In genomic region chr2:27504113-27504885, GRCm38 (mm10) we compare ENCODE assay signal across 9 mouse cellular contexts. TPM values are rescaled to one million over a fixed set of nuclear protein-coding genes. Genes with fewer than 3 reads are reported as not detected.
DNase-seq lines count a peak whose midpoint lies in the region; ATAC-seq lines count a peak whose summit lies in the region.
"Had no signal": no experiment of that assay in that cellular context is flagged by ENCODE, and none has a peak within 500 bp of the region (broad histone marks: within the 10 kb centered on the region; RNA-seq: fewer than 3 reads in every experiment).

No protein-coding gene starts in this region.

- DNase-seq in forebrain, embryonic 10.5 days (ENCODE audit: extremely low spot score, low spot score), result no peak
- no peak for DNase-seq in forebrain, embryonic 14.5 days (ENCODE audit: low spot score)
- DNase-seq in heart, adult 11 months, result peak; percentile 97
- DNase-seq in layer of hippocampus, adult 9-10 months (ENCODE audit: low spot score), result no peak
- DNase-seq in urinary bladder, postnatal 36 days (ENCODE audit: low spot score in 2 of 2), result no peak

- no peak overlapping the region for H3K4me2 ChIP-seq in forebrain, embryonic 14.5 days (ENCODE audit: low read length)
- no peak overlapping the region for H3K4me2 ChIP-seq in kidney, embryonic 16.5 days (replicated peaks; ENCODE audit: low read depth, low read length)

- no peak overlapping the region for H3K9ac ChIP-seq in forebrain, embryonic 14.5 days (ENCODE audit: low read length)
- peak overlapping the region; percentile 31; the same call in 1 of the 2 replicates for H3K9ac ChIP-seq in kidney, embryonic 16.5 days (replicated peaks; ENCODE audit: low read length)

- H3K4me1 ChIP-seq in forebrain, embryonic 10.5 days, result peaks cover 20% of the 10 kb centered on the region
- H3K4me1 ChIP-seq in forebrain, embryonic 14.5 days (ENCODE audit: control insufficient read depth, insufficient read depth, low read length), result no peaks in the 10 kb centered on the region
- H3K4me1 ChIP-seq in kidney, embryonic 16.5 days (ENCODE audit: insufficient read depth, low read length), result peaks cover 16% of the 10 kb centered on the region

- ATAC-seq in forebrain, embryonic 14.5 days, result no peak
- ATAC-seq in kidney, embryonic 16.5 days (ENCODE audit: low FRiP score, low TSS enrichment), result peak; percentile 29; the same call in 1 of the 2 replicates
- no peak for ATAC-seq in cerebellum, adult (ENCODE audit: insufficient number of reproducible peaks, low FRiP score, low TSS enrichment)

- 72% methylated on average over 7 of the region's 7 CpGs for WGBS in forebrain, embryonic 10.5 days
- 74% methylated on average over 7 of the region's 7 CpGs for WGBS in forebrain, embryonic 14.5 days
- 48% methylated on average over 7 of the region's 7 CpGs for WGBS in kidney, embryonic 16.5 days
- WGBS in macrophage (ENCODE audit: missing documents), result 18% methylated on average over 7 of the region's 7 CpGs

- H3K4me3 ChIP-seq in forebrain, embryonic 10.5 days, result no peak overlapping the region
- no peak overlapping the region for H3K4me3 ChIP-seq in forebrain, embryonic 14.5 days (ENCODE audit: low read depth, low read length)
- no peak overlapping the region for H3K4me3 ChIP-seq in kidney, embryonic 16.5 days (ENCODE audit: low read length)
- no peak overlapping the region for H3K4me3 ChIP-seq in macrophage (ENCODE audit: inconsistent target)
- H3K4me3 ChIP-seq: erythroblast, embryonic 14.5 days had no signal

- no peaks in the 10 kb centered on the region for H3K27me3 ChIP-seq in forebrain, embryonic 10.5 days (ENCODE audit: poor library complexity, severe bottlenecking)
- H3K27me3 ChIP-seq in forebrain, embryonic 14.5 days (replicated peaks; ENCODE audit: control insufficient read depth, insufficient read depth, low read length), result no peaks in the 10 kb centered on the region
- no peaks in the 10 kb centered on the region for H3K27me3 ChIP-seq in kidney, embryonic 16.5 days (ENCODE audit: insufficient read depth, low read length)

- H3K9me3 ChIP-seq in forebrain, embryonic 10.5 days, result no peaks in the 10 kb centered on the region
- no peaks in the 10 kb centered on the region for H3K9me3 ChIP-seq in forebrain, embryonic 14.5 days (replicated peaks; ENCODE audit: control insufficient read depth, low read length)
- H3K9me3 ChIP-seq in kidney, embryonic 16.5 days (ENCODE audit: low read length), result no peaks in the 10 kb centered on the region

- H3K27ac ChIP-seq in forebrain, embryonic 10.5 days, result peak overlapping the region; percentile 58; the same call in 1 of the 2 replicates
- H3K27ac ChIP-seq in forebrain, embryonic 14.5 days (ENCODE audit: low read depth, low read length), result no peak overlapping the region
- peak overlapping the region; percentile 64 for H3K27ac ChIP-seq in kidney, embryonic 16.5 days (ENCODE audit: low read length)
- H3K27ac ChIP-seq in macrophage, result peak overlapping the region; percentile 94

- H3K79me2 ChIP-seq in macrophage (ENCODE audit: inconsistent target), result no peaks in the 10 kb centered on the region

- H3K36me3 ChIP-seq in forebrain, embryonic 10.5 days (replicated peaks), result no peaks in the 10 kb centered on the region
- no peaks in the 10 kb centered on the region for H3K36me3 ChIP-seq in forebrain, embryonic 14.5 days (ENCODE audit: control insufficient read depth, insufficient read depth, low read length)
- H3K36me3 ChIP-seq in kidney, embryonic 16.5 days (ENCODE audit: insufficient read depth, low read length), result no peaks in the 10 kb centered on the region
- H3K36me3 ChIP-seq in macrophage (ENCODE audit: inconsistent target), result no peaks in the 10 kb centered on the region

RNA-seq across cellular contexts. Expression of gene Brd3, which starts 3.2 kb away (rescaled TPM):
- 152 and 160 TPM in 2 replicates for polyA plus RNA-seq in forebrain, embryonic 10.5 days (2016; fragmentation: Nextera tagmentation; extraction: Ambion mirVana)
- 155 and 170 TPM in 2 replicates for polyA plus RNA-seq in forebrain, embryonic 14.5 days (2014; fragmentation: Nextera tagmentation; extraction: Ambion mirVana)
- 103 and 117 TPM in 2 replicates for polyA plus RNA-seq in kidney, embryonic 16.5 days (2015; fragmentation: Nextera tagmentation; extraction: Ambion mirVana)
- 10 to 100 TPM in 24 of 26 experiments, 1 to 10 TPM in 2; 8.6 to 56.8 (median 32.7) TPM for total RNA-seq in macrophage (2018; cell fraction: chromatin; rRNA removed)
- total RNA-seq in macrophage (2018; cell fraction: cytosol; rRNA removed), result 10 to 100 TPM in 24 of 26 experiments, 1 to 10 TPM in 2; 9.5 to 20.9 (median 14.7) TPM
- total RNA-seq in macrophage (2018; cell fraction: nucleus; rRNA removed), result 10 to 100 TPM in 24 of 26 experiments, 1 to 10 TPM in 2; 9.7 to 48.4 (median 15.8) TPM
- polyA plus RNA-seq in macrophage (2018), result 15.0 to 33.6 TPM (median 15.3 TPM) in 3 replicates

RNA-seq across cellular contexts. Expression of gene Wdr5, which starts 10.7 kb away (rescaled TPM):
- 88.6 and 89.0 TPM in 2 replicates for polyA plus RNA-seq in forebrain, embryonic 10.5 days (2016; fragmentation: Nextera tagmentation; extraction: Ambion mirVana)
- polyA plus RNA-seq in forebrain, embryonic 14.5 days (2014; fragmentation: Nextera tagmentation; extraction: Ambion mirVana), result 49.5 and 52.5 TPM in 2 replicates
- polyA plus RNA-seq in kidney, embryonic 16.5 days (2015; fragmentation: Nextera tagmentation; extraction: Ambion mirVana), result 67.3 and 70.5 TPM in 2 replicates
- total RNA-seq in macrophage (2018; cell fraction: chromatin; rRNA removed), result 100 to 1,000 TPM in 1 of 26 experiments, 10 to 100 TPM in 25; 22.4 to 107 (median 44.5) TPM
- total RNA-seq in macrophage (2018; cell fraction: cytosol; rRNA removed), result 10 to 100 TPM; 18.3 to 34.1 (median 24.5) TPM
- 10 to 100 TPM; 18.5 to 73.6 (median 27.9) TPM for total RNA-seq in macrophage (2018; cell fraction: nucleus; rRNA removed)
- polyA plus RNA-seq in macrophage (2018), result 23.8 to 53.3 TPM (median 24.9 TPM) in 3 replicates
